Mouse (Mus musculus) fibroblast of lung, adult 2 months (primary cell): Measurements from ENCODE around the gene Ubxn7.

Experiments used
- DNase-seq: peaks from one replicate; pipeline ENCODE4 v3.0.0-alpha.2; 2011; ENCODE audit warnings: low read depth

Gene Ubxn7

DNA sequence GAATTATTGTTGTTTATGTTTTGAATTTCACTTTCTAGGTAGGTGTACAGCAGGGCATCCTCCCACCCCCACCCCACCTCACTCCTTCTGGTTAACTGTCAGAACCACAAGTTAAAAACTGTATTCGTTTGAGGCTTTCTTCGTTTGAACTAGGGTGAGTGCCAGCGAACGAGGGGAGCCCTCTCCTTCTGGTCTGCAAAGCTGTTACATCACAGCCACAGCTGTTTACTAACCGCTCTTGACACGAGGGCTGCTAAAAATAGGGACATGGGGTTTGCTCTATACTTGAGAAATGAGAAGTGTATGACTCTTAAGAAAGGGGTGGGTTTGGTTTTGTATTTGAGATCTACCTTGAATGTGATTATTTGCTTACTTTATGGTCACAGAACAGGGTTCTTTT is 102.0 kb downstream of the Ubxn7 start:
- DNase-seq, result no peak

DNA sequence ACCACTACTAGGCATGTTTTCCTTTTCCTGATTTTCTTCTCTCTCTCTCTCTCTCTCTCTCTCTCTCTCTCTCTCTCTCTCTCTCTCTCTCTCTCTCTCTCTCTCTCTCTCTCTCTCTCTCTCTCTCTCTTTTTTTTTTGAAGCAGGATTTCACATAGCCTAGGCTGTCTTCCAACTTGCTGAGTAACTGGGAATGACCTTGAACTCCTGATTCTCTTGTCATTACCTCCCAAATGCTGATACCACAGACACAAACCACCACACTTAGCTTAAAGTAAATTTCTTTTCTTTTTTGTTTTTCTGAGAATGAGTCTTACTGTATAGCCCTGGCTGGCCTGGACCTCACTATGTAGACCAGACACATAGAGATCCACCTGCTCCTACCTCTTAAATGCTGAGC is 102.6 kb downstream of the Ubxn7 start:
- DNase-seq, result no peak

- DNase-seq, result no peak
These were observed 104.6 kb downstream of the Ubxn7 start for GRCm38 (mm10) chr16:32436657-32437056.

GRCm38 (mm10) chr16:32437266-32437665 is 105.2 kb downstream of the Ubxn7 start:
- no peak for DNase-seq

DNA sequence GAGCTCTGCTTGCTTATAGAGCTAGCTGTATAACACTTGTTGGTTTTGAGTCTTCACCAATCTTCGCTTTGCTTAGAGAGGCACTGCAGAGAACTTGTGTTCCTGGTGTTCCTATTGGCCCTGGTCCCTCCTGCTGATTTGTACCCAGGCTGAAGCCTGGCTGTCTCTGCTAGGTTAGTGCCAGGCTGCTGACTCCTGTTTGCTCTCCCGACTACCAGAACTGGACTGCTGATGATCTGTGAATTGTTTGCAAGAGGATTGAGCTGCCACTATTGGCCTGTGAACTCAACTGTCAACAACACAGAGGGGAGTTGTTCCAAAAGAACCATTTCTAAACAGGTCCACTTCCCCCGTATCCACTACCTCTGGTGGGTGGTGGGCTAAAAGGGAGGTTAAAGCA is 109.4 kb downstream of the Ubxn7 start:
- no peak for DNase-seq
